Mouse (Mus musculus) thymus, adult 2 months (tissue): Measurements from ENCODE around the gene Pim3.

ENCODE experiments used
- CTCF ChIP-seq: fragments of 200-500 bp; IDR thresholded peaks from 2 replicates; pipeline ENCODE4 v1.5.1; 2012; ENCODE audit warnings: mild to moderate bottlenecking, control low read depth, low read length, moderate library complexity, borderline replicate concordance; ENCODE audit not compliant: control insufficient read depth, poor library complexity, insufficient read depth; ENCODE audit errors: extremely low read depth
- POLR2A ChIP-seq: fragments of 200-500 bp; IDR thresholded peaks from 2 replicates; pipeline ENCODE4 v1.6.1; 2012; ENCODE audit warnings: mild to moderate bottlenecking, low read length, control low read depth, moderate library complexity; ENCODE audit not compliant: control insufficient read depth, poor library complexity, insufficient read depth; ENCODE audit errors: extremely low read depth

DNA sequence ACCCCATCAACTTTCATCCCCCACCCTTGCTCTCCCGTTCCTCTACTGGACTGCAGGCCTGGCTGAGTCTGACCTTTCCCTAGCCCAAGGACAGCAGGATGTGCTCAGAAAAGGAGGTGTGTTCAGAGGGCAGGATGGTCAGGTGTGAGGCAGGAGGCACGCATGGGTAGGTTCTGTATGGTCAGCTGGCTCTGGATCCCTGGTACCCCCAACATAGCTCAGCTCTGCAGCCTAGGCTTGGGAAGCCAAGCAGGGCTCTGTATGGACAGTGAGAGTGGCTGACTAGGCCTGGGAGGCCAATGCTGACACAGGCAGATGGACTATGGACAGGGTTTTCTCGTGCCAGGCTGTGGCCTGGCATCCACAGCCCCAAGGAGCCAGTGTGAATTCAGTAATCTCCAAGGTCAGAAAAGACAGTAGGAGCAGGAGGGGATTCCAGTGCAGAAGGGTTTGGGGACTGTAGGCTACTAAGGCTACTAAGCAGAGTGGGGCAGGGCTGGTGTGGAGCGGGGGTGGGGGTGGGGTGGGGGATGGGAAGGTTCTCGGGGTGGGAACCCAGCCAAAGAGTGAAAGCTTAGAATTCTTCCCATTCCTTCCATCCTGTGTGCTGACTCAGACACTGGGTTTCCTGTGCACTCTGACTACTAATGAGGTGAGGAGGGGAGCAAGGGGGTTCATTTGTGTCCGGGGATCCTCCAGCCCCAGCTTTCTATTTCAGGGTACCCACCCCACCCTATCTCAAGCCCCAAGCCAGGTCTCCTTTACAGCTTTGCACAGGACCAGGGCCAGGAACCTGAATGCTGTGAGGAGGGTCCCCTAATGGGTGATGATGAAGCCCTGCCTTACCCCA, 7.6 kb upstream of the Pim3 start:
- TF ChIP-seq CTCF (no peak), POLR2A (no peak)
